Mouse (Mus musculus) layer of hippocampus, postnatal 25 days (tissue): ENCODE measurements around the gene 5430427O19Rik. TPM values are rescaled to one million over a fixed set of nuclear protein-coding genes. Genes with fewer than 3 reads are reported as not detected.

Experiments
- DNase-seq, 2 experiments: peaks; one replicate each; pipeline ENCODE4 v3.0.0; 2022; ENCODE audit warnings: mixed read lengths in 2 of 2, low spot score in 1 of 2; ENCODE audit errors: extremely low spot score in 1 of 2
- total RNA-seq, 2 experiments: library from RNA; stranded (reverse); gene quantifications; 2 replicates each; pipeline ENCODE4 v1.2.3; 2021

Gene 5430427O19Rik
- total RNA-seq = under 1 TPM; 0.16 to 0.20 TPM

DNA sequence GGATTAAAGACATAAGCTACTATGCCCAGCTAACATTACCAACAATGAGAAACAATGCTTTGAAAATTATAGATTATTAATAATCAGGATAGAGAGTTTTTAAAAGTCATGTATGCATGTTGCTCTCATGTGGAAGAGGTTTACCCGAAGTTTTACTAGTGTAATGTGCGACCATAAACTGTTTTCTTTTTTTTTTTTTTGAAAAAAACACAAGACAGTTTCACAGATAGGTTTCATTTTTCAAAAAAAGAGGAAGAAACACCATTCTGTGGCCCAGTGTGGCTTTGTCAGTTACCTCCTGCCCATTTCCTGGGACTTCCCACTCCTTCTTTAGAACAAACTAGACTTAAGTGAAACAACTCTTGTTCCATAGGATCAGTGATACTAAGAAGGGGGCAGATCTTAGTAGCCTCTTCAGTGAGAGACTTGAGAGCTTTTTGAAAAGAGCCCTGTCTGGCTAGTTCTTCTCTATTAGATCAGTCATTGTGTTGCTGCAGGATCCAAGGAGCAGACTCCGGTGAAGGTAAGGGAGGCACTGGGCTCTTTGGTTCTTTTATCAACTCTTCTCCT, at the start of gene 5430427O19Rik:
Gene 5430427O19Rik, plus strand, starts transcription at position 441 of the 570 bp plus-strand sequence.
- DNase-seq = no peak

DNA sequence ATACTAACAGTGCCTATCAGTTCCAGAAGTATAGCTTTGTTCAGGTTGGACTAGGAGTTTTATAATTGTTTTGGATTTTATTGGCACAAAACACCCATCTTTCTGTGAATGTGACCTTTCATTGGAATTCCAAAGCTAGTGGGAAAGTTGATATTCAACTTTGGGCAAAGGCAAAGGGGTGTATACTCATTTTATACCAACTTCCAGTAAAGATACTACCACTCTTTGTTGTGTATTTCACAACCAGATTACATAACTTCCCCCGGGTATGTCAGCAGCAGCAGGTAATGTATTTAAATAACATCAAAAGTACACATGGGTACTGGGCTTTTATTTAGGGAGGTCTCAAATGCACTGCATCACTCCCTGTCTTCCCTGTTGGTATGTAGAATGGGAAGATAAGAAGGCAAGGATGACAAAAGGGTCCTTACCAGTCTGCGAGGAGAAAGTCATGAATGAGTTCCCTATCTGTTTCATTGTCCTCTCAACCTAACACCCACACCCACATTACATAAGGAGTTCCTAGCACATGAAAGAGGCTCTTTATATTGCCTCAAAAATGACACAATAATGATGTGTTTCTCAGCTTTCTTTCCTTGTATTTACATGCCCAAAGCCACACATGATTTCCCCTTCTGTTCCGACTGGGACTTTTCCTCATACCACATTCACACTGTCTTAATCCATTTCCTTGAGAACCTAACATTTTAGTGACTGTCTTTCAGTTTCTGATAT, 42.3 kb upstream of the 5430427O19Rik start:
- no peak for DNase-seq

DNA sequence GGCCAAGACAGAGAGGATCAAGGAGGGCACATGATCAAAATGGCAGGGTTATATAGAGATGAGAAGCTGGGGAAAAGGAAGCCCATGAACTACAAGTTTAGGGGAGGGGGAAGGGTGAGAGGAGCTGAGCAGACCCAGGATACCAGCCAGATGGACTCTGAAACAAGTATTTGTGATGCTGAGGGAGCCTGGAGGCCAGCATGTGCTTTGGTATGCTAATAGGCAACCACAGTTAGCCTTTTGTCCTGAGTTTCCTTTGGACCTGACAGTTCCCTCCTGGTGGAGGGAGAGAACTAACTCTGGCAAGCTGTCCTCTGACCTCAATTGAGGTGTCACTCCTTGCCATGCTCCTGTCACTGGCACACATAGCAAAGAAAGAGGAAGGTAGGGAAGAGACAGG, 41.2 kb upstream of the 5430427O19Rik start:
- no peak for DNase-seq

DNA sequence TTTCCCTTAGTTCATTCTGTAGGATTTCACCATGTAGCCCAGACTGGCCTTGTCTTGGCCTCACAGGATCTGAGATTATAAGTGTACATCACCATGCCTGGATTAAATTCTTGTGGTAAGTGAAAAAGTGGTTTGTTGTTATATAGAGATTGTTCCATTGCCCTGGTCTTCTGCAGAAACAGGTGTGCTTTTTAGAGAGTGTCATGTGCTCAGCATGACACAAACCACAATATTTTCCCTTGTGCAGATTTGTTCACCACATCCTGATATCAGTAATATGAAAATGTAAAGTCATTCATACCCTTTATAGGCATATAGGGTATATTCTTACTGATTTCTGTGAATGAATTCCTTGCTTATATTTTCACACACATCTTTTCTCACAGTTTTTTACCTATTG, 31.0 kb upstream of the 5430427O19Rik start:
- no peak for DNase-seq

DNA sequence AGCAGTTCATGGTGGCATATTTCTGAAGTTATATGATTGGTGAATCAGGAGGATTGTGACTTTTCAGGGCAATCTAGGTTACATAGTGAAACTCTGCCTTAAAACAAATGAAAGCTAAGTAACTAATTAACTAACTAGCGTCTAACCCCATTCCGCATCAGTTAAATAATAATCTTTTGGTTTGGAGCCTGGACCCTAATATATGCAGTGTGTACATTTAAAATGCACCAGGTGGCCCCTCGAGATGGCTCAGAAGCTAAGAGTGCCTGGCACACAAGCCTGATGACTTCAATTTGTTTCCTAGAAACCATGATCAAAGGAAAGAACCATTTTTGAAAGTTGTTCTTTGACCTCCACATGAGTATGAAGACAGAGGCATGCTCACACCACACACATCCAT, 14.2 kb upstream of the 5430427O19Rik start:
- DNase-seq = no peak

DNA sequence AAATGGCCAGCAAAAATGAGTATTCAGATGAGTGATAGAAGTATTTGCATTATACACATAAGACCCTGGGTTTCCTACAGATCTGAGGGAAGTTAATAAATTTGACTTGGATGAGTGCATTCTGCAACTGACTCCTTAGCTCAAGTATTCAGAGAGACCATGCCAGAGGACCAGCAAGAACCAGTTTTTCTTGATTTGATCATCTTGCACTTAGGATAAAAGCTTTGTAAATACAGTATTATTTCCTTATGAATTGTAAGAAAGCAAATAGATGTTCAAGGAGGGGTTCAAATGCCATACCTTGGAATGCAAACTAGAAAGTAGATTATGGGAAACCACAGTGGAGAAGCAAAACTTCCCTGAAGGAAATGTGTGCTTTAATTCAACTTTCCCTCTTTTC, 13.0 kb upstream of the 5430427O19Rik start:
- no peak for DNase-seq

DNA sequence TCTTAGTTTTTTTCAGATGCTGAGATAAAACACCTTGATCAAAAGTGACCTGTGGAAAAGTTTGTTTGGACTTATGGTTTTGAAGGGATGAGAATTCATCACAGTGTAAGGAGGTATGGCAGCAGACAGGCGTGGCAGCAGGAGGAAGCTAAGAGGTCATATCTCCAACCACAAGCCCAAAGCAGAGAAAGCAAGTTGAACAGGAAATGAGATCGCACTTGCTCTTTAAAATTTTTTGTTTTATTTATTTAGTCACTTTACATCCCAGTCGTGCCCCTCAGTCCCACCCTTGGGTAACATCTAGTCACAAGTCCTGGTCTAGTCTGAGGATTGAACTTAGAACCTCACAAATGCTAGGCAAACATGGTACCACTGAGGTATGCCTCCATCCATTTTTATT, 2.1 kb upstream of the 5430427O19Rik start:
- no peak for DNase-seq

DNA sequence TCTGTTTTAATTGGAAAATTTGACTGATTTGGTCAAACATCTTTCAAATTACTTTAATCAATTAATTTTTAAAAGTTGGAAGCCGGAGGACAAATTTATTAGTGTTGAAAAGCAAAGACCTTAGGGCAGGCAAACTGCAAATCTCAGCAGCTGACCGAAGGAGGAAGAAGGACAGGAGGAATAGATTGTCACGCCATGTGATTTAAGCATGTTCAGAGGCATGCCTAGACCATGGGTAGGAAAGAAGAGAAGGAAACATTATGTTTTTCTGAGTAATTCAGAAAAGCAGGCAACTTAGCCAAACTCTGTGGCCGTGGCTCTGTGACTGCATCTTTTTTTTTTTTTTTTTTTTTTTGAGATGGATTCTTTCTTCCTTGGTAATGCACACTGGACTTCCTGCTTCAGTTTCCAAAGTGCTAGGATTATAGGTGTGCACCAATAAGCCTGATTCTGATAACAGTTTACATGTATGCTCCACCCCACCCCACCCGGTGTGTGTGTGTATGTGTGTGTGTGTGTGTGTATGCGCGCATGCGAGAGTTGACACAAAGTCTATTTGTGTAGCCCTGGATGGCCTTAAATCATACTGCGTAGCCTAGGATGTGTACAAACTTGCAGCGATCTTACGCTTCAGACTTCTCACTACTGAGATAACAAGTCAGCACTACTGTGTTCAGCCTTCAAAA, 1.4 kb downstream of the 5430427O19Rik start:
- DNase-seq = no peak

DNA sequence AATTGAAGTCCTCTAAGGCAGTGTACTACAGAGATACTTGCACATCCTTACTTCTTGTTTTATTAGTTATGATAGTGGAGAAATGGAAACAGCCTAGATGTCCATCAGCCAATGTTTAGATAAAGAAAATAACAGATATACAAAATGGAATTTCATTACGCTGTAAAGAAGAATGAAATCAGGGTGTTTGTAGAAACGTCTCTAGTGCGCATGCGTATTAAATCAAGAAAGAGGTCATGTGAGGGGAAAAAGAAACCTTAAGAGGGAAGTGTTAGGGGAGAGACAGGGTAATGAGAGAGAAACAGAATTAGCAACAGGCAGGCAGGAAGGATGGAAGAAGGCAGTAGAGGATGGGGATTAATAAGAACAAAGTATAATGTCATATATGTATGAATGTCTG, 4.2 kb downstream of the 5430427O19Rik start:
- no peak for DNase-seq

DNA sequence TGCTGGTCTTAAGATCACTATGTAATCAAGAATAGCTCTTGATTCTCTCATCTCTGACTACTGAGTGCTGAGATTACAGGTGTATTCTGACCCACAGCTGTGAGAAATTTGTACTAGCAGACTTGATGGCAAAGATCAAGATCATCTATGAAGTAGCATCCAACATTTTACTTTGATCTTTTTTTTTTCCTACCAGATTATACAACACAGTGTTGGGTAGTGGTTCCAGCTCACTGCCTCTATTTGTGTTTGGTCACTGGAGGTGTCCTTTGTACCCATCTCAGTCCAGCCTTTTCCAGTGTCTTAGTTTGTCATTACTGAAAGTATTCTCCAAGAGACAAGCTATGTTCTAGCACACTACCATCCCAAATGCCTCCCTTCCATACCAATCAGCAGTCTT, 5.8 kb downstream of the 5430427O19Rik start:
- no peak for DNase-seq

DNA sequence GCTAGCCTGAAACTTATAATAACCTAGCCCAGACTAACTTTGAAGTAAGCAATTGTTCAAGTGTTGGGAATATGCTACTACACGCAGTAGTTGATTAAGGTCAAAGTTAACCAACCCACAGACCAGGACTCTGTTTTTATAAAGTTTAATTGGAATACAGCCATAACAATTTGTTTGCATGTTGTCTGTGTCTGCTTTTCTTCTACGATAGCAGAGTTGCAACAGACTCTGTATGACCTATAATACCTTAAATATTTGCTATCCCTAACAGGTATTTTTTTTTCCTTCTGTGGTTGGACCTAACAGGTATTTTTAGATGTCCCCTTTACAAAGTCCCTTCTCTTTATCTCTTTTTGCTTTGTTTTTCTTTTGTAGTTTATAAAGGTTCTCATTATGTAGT, 7.6 kb downstream of the 5430427O19Rik start:
- DNase-seq = no peak

DNA sequence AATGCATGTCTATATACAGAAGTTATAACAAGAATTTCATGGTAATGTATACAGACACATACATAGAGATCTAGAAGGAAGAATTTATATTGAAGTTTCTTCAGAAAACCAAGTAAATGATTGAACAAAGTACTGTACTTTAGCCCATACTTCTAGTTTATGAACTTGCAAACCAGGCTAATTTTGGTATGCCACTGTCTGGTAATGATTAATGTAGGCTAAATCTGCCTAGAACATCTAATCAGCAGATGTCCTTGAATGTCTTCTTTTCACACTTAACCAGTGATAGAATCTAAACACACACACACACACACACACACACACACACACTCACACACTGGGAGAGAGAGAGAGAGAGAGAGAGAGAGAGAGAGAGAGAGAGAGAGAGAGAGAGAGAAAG, 8.1 kb downstream of the 5430427O19Rik start:
- DNase-seq = no peak

DNA sequence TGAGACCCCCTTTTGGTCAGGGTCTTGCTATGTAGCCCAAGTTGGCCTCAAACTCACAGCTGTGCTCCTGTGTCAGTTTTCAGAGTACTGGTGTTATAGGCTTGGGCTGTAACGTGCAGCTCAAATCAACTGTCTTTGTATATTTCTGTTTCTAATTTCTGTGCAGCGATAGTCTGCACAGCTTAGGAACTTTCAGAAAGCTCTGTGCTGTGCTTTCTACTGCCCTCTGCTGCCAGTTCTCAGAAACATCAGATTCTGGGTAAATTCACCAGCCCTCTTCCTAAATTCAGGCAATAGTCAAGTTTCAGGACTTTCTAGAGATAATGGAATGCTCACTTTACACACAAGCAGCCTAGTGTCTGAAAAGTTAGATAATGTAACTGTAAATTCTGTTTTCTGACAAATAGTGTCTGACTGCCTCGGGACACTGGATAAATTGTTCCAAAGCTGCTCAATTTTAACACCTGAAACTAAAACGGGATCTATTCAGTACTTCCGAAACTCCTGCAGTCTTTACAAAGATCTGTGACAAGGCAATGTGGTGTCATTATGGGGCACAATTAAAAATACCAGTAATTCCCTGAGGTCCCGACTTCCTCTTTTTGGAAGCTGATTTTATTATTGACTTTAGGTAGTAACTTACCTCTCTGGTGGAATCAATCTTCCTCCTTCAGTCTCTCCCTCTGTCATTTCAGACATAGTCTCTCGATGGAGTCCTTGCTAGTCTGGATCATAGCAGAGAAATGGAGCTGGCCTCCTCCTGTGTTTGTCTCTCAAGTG, 9.2 kb downstream of the 5430427O19Rik start:
- DNase-seq = peak in 1 of 2 experiments; percentile 12

DNA sequence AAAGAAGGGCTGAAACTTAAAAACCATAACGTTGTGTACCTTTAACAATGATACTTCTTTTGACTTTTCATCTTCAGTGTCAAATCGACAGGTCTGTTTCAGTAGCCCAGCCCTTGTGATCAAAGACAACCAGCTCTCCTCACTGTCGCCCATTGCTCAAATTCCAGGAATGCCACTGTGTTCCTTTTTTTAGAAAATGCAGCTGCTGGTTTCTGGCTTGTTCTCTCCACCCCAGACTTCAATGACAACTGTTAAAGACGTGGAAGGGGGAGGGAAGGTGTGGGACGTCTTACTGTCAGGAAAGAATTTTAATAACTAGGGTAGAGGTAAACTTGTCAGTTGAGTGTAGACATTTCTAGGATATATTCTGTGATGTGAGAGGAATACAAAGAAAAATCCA, 16.5 kb downstream of the 5430427O19Rik start:
- DNase-seq = no peak

DNA sequence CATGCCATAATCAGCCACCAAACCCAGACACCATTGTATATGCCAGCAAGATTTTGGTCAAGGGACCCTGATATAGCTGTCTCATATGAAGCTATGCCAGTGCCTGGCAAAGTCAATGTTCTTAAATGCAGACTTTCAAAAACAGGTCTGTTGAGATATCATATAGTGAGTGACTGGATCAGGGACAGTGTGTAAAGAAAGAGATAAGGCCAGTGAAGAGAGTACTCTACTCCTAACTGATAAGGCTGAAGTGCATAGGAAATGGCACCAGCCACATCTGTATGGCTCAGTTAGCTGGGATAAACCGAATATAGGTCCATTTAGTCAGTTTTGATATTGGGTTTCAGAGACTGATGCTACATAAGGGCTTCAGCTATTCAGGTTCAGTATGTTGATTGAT, 31.0 kb downstream of the 5430427O19Rik start:
- DNase-seq = no peak

DNA sequence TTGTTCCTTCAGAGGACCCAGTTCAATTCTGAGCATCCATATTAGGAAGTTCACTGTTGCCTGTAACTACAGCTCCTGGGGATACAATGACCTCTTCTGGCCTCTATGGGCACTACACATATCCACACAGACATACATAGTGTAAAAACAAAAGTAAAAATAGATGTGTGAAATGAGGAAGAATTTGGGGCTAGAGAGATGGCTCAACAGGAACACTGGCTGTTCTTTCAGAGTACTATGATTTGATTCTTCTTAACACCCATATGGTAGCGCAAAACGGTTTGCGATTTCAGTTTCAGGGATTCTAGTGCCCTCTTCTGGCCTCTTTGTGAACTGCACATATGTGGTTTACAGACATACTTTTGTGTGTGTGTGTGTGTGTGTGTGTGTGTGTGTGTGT, 48.9 kb downstream of the 5430427O19Rik start:
- no peak for DNase-seq

DNA sequence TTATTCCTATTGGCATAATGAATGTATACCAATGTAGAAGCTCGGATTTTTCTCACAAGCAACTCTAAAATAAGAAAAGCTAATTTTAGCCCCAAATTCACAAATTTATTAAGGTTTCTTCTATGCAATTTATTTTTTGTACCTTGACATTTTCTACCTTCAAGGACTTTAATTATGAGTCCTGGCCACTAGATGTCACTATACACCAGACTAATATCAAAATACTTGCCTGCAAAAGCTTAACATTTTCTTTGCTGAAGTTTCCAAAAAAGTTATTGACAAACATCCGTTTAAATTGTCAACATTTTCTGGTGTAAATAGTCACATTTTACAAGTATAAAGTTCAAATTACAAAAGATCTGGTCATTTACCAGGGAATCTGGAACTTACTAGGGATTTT, 62.8 kb downstream of the 5430427O19Rik start:
- no peak for DNase-seq
